Mouse (Mus musculus) myocyte (in vitro differentiated cells): ENCODE measurements at regions not wholly inside any gene's neighbourhood (a gene's known extent, or its start where the extent isn't known, plus 50 kb on each side); places are given as distances from the start of the nearest gene placed in this dataset.

ENCODE experiments used
- H3K27me3 ChIP-seq: one replicate; pipeline ENCODE4 v1.6.1; 2011; ENCODE audit not compliant: control insufficient read depth, insufficient read depth, insufficient read length
- H3K36me3 ChIP-seq: one replicate; pipeline ENCODE4 v1.6.1; 2011; ENCODE audit not compliant: control insufficient read depth, insufficient read depth
- H3K4me2 ChIP-seq: one replicate; pipeline ENCODE4 v1.6.1; 2011; ENCODE audit warnings: low read depth, control low read depth
- H3K4me3 ChIP-seq: one replicate; pipeline ENCODE4 v1.5.1; 2011; ENCODE audit warnings: mild to moderate bottlenecking, control low read depth, moderate library complexity
- H3K79me2 ChIP-seq: one replicate; pipeline ENCODE4 v1.6.1; 2011; ENCODE audit not compliant: control insufficient read depth, insufficient read depth
- H3ac ChIP-seq: one replicate; pipeline ENCODE4 v1.6.1; 2011; ENCODE audit not compliant: control insufficient read depth, insufficient read length
- CEBPB ChIP-seq: IDR thresholded peaks from 2 replicates; pipeline ENCODE4 v1.6.1; 2011; ENCODE audit warnings: mild to moderate bottlenecking, moderate library complexity; ENCODE audit not compliant: poor library complexity, insufficient read depth, severe bottlenecking
- E2F4 ChIP-seq: IDR thresholded peaks from one replicate; pipeline ENCODE4 v1.6.1; 2011; ENCODE audit warnings: mild to moderate bottlenecking, control low read depth, moderate library complexity; ENCODE audit not compliant: insufficient read depth
- MAX ChIP-seq: IDR thresholded peaks from one replicate; pipeline ENCODE4 v1.6.1; 2011; ENCODE audit warnings: low read depth, mild to moderate bottlenecking, control low read depth
- MYOD1 ChIP-seq, 3 experiments: IDR thresholded peaks; one replicate each; pipeline ENCODE4 v1.6.1; 2011; ENCODE audit warnings: control low read depth in 2 of 3, low read depth in 2 of 3, mild to moderate bottlenecking in 2 of 3, moderate library complexity in 1 of 3; ENCODE audit not compliant: insufficient read length in 2 of 3, control insufficient read depth in 1 of 3
- MYOG ChIP-seq, 3 experiments: IDR thresholded peaks; one replicate each; pipeline ENCODE4 v1.6.1; 2011; ENCODE audit warnings: control low read depth in 2 of 3, low read depth in 2 of 3, mild to moderate bottlenecking in 2 of 3; ENCODE audit not compliant: insufficient read length in 2 of 3, control insufficient read depth in 1 of 3, insufficient read depth in 1 of 3
- POLR2A ChIP-seq: IDR thresholded peaks from one replicate; pipeline ENCODE4 v1.6.1; 2011; ENCODE audit warnings: low read depth, mild to moderate bottlenecking, control low read depth, moderate library complexity; ENCODE audit not compliant: insufficient read length
- POLR2AphosphoS2 ChIP-seq: IDR thresholded peaks from one replicate; pipeline ENCODE4 v1.6.1; 2011; ENCODE audit warnings: low read depth, control low read depth; ENCODE audit not compliant: insufficient read length
- REST ChIP-seq: IDR thresholded peaks from one replicate; pipeline ENCODE4 v1.6.1; 2011; ENCODE audit warnings: mild to moderate bottlenecking, control low read depth, moderate library complexity; ENCODE audit not compliant: insufficient read depth, insufficient read length
- SRF ChIP-seq: IDR thresholded peaks from one replicate; pipeline ENCODE4 v1.6.1; 2011; ENCODE audit warnings: low read depth; ENCODE audit not compliant: control insufficient read depth, insufficient read length
- TCF12 ChIP-seq: IDR thresholded peaks from one replicate; pipeline ENCODE4 v1.6.1; 2011; ENCODE audit warnings: mild to moderate bottlenecking, control low read depth; ENCODE audit not compliant: poor library complexity, insufficient read depth, severe bottlenecking
- TCF3 ChIP-seq: IDR thresholded peaks from one replicate; pipeline ENCODE4 v1.6.1; 2011; ENCODE audit warnings: low read depth, control low read depth; ENCODE audit not compliant: insufficient read length
- USF1 ChIP-seq: IDR thresholded peaks from one replicate; pipeline ENCODE4 v1.6.1; 2011; ENCODE audit warnings: low read depth, mild to moderate bottlenecking, control low read depth, moderate library complexity

DNA sequence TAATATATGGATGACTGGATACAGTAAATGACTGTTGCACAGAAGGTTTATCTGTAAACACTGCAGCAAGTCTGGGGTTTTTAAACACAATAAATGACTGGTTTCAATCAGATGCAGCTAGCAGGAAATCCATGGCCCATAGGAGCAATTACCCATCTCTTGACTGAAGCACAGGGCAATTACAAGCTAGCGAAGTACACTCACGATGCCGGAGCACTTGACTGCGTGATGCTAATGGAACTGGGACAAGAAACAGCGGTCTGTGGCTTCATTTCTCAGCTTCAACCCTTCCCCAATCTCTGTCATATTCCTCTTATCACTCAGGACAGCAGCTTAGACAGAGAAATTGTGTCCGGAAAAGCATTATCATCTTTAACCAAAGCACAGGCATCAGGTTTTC, 132.1 kb downstream of the Mat2b start:
- no peaks in the 10 kb centered on the region for H3K36me3 ChIP-seq
- no peak overlapping the region for H3K4me3 ChIP-seq
- TF ChIP-seq E2F4: no peak
- no peak overlapping the region for H3K4me2 ChIP-seq
- no peaks in the 10 kb centered on the region for H3K27me3 ChIP-seq
- no peak overlapping the region for H3ac ChIP-seq
- H3K79me2 ChIP-seq: no peaks in the 10 kb centered on the region

- no peak for TF ChIP-seq TCF12
- no peak for TF ChIP-seq POLR2AphosphoS2
- no peak for TF ChIP-seq MYOD1 (IDR thresholded peaks at IDR 0.05; ENCODE audit: control insufficient read depth in 1 of 3, insufficient read length in 2 of 3, low read depth in 2 of 3)
- no peak for TF ChIP-seq MAX
- TF ChIP-seq POLR2A: no peak
- no peak for TF ChIP-seq SRF
- TF ChIP-seq TCF3: no peak
- no peak for TF ChIP-seq USF1
- no peak for TF ChIP-seq MYOG (IDR thresholded peaks at IDR 0.05; ENCODE audit: control insufficient read depth in 1 of 3, insufficient read depth in 1 of 3, insufficient read length in 2 of 3, low read depth in 2 of 3)
- no peak for TF ChIP-seq E2F4
- TF ChIP-seq REST: no peak
- TF ChIP-seq CEBPB: no peak
- no peak overlapping the region for H3K4me3 ChIP-seq
These were observed 133.0 kb downstream of the Mat2b start for GRCm38 (mm10) chr11:40561983-40562382.

DNA sequence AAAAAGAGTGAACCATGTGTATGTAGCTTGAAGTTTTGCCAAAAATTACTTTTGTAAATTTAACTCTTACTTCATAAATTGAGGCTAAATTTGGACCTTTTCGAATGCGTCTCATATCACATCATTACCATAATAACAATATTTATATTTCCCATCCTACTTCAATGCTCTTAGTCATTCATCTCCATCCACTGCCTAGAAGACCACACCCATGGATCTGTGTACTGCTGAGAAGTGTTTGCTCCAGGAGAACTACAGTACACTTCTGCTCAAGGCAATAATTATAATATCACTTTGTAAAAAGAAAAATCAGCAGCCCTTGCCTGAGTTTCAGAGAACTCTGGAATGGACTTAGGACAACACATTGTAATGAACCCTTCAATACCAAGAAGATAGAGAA, 133.6 kb downstream of the Mat2b start:
- H3K79me2 ChIP-seq: no peaks in the 10 kb centered on the region
- H3ac ChIP-seq: no peak overlapping the region
- no peak overlapping the region for H3K4me2 ChIP-seq
- H3K27me3 ChIP-seq: no peaks in the 10 kb centered on the region
- no peak overlapping the region for H3K4me3 ChIP-seq
- H3K36me3 ChIP-seq: no peaks in the 10 kb centered on the region
- TF ChIP-seq SRF: no peak
- no peak for TF ChIP-seq MAX
- TF ChIP-seq MYOD1 (IDR thresholded peaks at IDR 0.05; ENCODE audit: control insufficient read depth in 1 of 3, insufficient read length in 2 of 3, low read depth in 2 of 3): no peak
- TF ChIP-seq CEBPB: no peak
- no peak for TF ChIP-seq POLR2A
- no peak for TF ChIP-seq POLR2AphosphoS2
- TF ChIP-seq REST: no peak
- no peak for TF ChIP-seq TCF12
- no peak for TF ChIP-seq E2F4
- TF ChIP-seq USF1: no peak
- TF ChIP-seq MYOG (IDR thresholded peaks at IDR 0.05; ENCODE audit: control insufficient read depth in 1 of 3, insufficient read depth in 1 of 3, insufficient read length in 2 of 3, low read depth in 2 of 3): no peak
- TF ChIP-seq TCF3: no peak

More at GRCm38 (mm10) chr11:40561983-40562382, 133.0 kb downstream of the Mat2b start:
- Histone ChIP-seq H3K79me2 (no peaks in the 10 kb centered on the region), H3K36me3 (no peaks in the 10 kb centered on the region), H3ac (no peak overlapping the region), H3K4me2 (no peak overlapping the region), H3K27me3 (no peaks in the 10 kb centered on the region)

DNA sequence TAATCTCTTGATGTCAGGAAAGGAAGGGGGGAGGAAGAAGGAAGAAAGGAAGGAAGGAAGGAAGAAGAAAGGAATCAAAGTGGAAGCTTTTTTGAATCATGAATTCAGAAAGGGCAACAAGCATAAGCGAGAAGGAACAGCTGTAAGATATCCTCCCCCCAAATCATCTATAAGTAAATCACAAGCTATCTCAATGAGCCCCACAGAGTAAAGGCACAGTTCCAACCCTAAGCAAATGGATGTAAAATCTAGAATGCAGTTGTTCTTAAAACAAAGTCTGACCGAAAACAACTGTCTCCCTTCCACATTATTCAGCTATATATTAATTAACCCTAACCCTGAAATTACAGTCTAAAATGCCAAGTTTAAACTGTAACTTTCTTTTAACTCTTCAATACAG, 136.5 kb downstream of the Mat2b start:
- H3K36me3 ChIP-seq: no peaks in the 10 kb centered on the region
- no peak overlapping the region for H3K4me3 ChIP-seq
- no peak overlapping the region for H3K4me2 ChIP-seq
- no peaks in the 10 kb centered on the region for H3K27me3 ChIP-seq
- no peaks in the 10 kb centered on the region for H3K79me2 ChIP-seq
- no peak overlapping the region for H3ac ChIP-seq
- TF ChIP-seq TCF12: no peak
- no peak for TF ChIP-seq SRF
- no peak for TF ChIP-seq MYOD1 (IDR thresholded peaks at IDR 0.05; ENCODE audit: control insufficient read depth in 1 of 3, insufficient read length in 2 of 3, low read depth in 2 of 3)
- TF ChIP-seq TCF3: no peak
- no peak for TF ChIP-seq POLR2AphosphoS2
- no peak for TF ChIP-seq MYOG (IDR thresholded peaks at IDR 0.05; ENCODE audit: control insufficient read depth in 1 of 3, insufficient read depth in 1 of 3, insufficient read length in 2 of 3, low read depth in 2 of 3)
- TF ChIP-seq CEBPB: no peak
- no peak for TF ChIP-seq USF1
- no peak for TF ChIP-seq MAX
- TF ChIP-seq E2F4: no peak
- TF ChIP-seq POLR2A: no peak
